Mouse (Mus musculus) heart, postnatal 0 days (tissue): ENCODE results near the gene Zfand4. TPM values are rescaled to one million over a fixed set of nuclear protein-coding genes. Genes with fewer than 3 reads are reported as not detected.

Source experiments
- ATAC-seq: fragments of 200-750 bp; cut with Nextera tagmentation; 2 replicates; pipeline ENCODE4 v1.8.0; 2017; ENCODE audit warnings: low read depth, moderate number of reproducible peaks, moderate library complexity; ENCODE audit not compliant: insufficient read depth
- DNase-seq: peaks from one replicate; pipeline ENCODE4 v3.0.0-alpha.2; 2016; ENCODE audit warnings: low spot score
- H3K27ac ChIP-seq: fragments of 300-500 bp; sonication (generic); 2 replicates; pipeline ENCODE4 v1.5.1; 2014; ENCODE audit warnings: low read depth, mild to moderate bottlenecking
- H3K27me3 ChIP-seq: fragments of 300-500 bp; sonication (generic); 2 replicates; pipeline ENCODE4 v1.6.1; 2014; ENCODE audit warnings: low read length, mixed read lengths; ENCODE audit not compliant: control insufficient read depth, insufficient read depth
- H3K36me3 ChIP-seq: fragments of 300-500 bp; sonication (generic); replicated peaks from 2 replicates; pipeline ENCODE4 v1.6.1; 2014; ENCODE audit warnings: low read length, mixed read lengths; ENCODE audit not compliant: control insufficient read depth, insufficient read depth
- H3K4me1 ChIP-seq: fragments of 300-500 bp; sonication (generic); 2 replicates; pipeline ENCODE4 v1.6.1; 2014; ENCODE audit warnings: antibody characterized with exemption; ENCODE audit not compliant: control insufficient read depth, insufficient read depth
- H3K4me2 ChIP-seq: fragments of 300-500 bp; sonication (generic); 2 replicates; pipeline ENCODE4 v1.6.1; 2014; ENCODE audit warnings: low read depth, mild to moderate bottlenecking, low read length, moderate library complexity
- H3K4me3 ChIP-seq: fragments of 300-500 bp; sonication (generic); 2 replicates; pipeline ENCODE4 v1.5.1; 2014; ENCODE audit warnings: low read depth, low read length
- H3K9ac ChIP-seq: fragments of 300-500 bp; sonication (generic); replicated peaks from 2 replicates; pipeline ENCODE4 v1.6.1; 2014; ENCODE audit warnings: low read depth, low read length, mixed read lengths
- H3K9me3 ChIP-seq: fragments of 300-500 bp; sonication (generic); replicated peaks from 2 replicates; pipeline ENCODE4 v1.6.1; 2016; ENCODE audit warnings: low read length; ENCODE audit not compliant: control insufficient read depth
- CTCF ChIP-seq: IDR thresholded peaks from 2 replicates; pipeline ENCODE4 v1.5.1; 2016; ENCODE audit warnings: antibody characterized with exemption, control low read depth, low read depth
- EP300 ChIP-seq: IDR thresholded peaks from 2 replicates; pipeline ENCODE4 v1.6.1; 2016; ENCODE audit warnings: antibody characterized with exemption, low read depth
- WGBS: fragments of 180-500 bp; shearing (Covaris S2); extraction: QIAGEN DNeasy Blood & Tissue Kit; methylation state at CpG from one replicate; pipeline ENCODE4 v1.1.7; 2014; 5-methylcytosine and 5-hydroxymethylcytosine counted together
- polyA plus RNA-seq: library from polyadenylated mRNA; unstranded; fragments of >200 nt; fragmentation: Nextera tagmentation; extraction: Ambion mirVana; gene quantifications from 2 replicates; pipeline ENCODE4 v1.2.1, GENCODE M21; 2015
- total RNA-seq: library from RNA; depleted of rRNA; stranded (reverse); fragments of >200 nt; gene quantifications from 2 replicates; pipeline ENCODE4 v1.2.3, GENCODE M21; 2014; ENCODE audit warnings: low replicate concordance; rRNA removed

The Zfand4 gene
- total and polyA plus RNA-seq, 2 experiments from 2014 or later: 2.1 to 4.6 TPM

- H3K9me3 ChIP-seq: no peaks in the 10 kb centered on the region
- H3K4me3 ChIP-seq: no peak overlapping the region
- ATAC-seq (no peak), DNase-seq (no peak)
- peaks cover 8% of the 10 kb centered on the region for H3K4me1 ChIP-seq
- no peak overlapping the region for H3K4me2 ChIP-seq
- no peaks in the 10 kb centered on the region for H3K27me3 ChIP-seq
- no peak overlapping the region for H3K27ac ChIP-seq
- no peak overlapping the region for H3K9ac ChIP-seq
- H3K36me3 ChIP-seq: no peaks in the 10 kb centered on the region
- TF ChIP-seq CTCF: no peak
- no peak for TF ChIP-seq EP300
Observed at GRCm38 (mm10) chr6:116374618-116375017, 110.6 kb downstream of the Zfand4 start.

- H3K4me2 ChIP-seq: no peak overlapping the region
- TF ChIP-seq EP300: no peak
- TF ChIP-seq CTCF: no peak
- WGBS: 63% methylated on average over 7 of the region's 7 CpGs
- DNase-seq: no peak
- no peaks in the 10 kb centered on the region for H3K36me3 ChIP-seq
- no peaks in the 10 kb centered on the region for H3K27me3 ChIP-seq
- H3K4me1 ChIP-seq: 0 out of 2 replicates have a peak, but pooled peaks cover 5% of the 10 kb centered on the region
- H3K27ac ChIP-seq: no peak overlapping the region
- no peak overlapping the region for H3K4me3 ChIP-seq
- ATAC-seq: no peak
- H3K9ac ChIP-seq: no peak overlapping the region
- H3K9me3 ChIP-seq: no peaks in the 10 kb centered on the region
Observed at GRCm38 (mm10) chr6:116378892-116379291, 114.9 kb downstream of the Zfand4 start.

Other genes with a start within 250 kb of the Zfand4 start
- 21.1 and 26.9 TPM in 2 replicates for gene Tmcc1, start 70.7 kb upstream of the Zfand4 start, total RNA-seq
- gene Tmcc1, start 70.7 kb upstream of the Zfand4 start, polyA plus RNA-seq: 6.9 and 7.8 TPM in 2 replicates
- gene Washc2, start 56.2 kb upstream of the Zfand4 start, total RNA-seq: 57.1 and 96.8 TPM in 2 replicates
- gene Washc2, start 56.2 kb upstream of the Zfand4 start, polyA plus RNA-seq: 26.2 and 30.3 TPM in 2 replicates
- gene March8, start 73.8 kb downstream of the Zfand4 start, total RNA-seq: 47.7 and 73.6 TPM in 2 replicates
- 17.3 and 17.8 TPM in 2 replicates for gene March8, start 73.8 kb downstream of the Zfand4 start, polyA plus RNA-seq
- gene Alox5, start 197.0 kb downstream of the Zfand4 start, total RNA-seq: 5.6 and 14.1 TPM in 2 replicates
- gene Alox5, start 197.0 kb downstream of the Zfand4 start, polyA plus RNA-seq: 3.9 and 4.5 TPM in 2 replicates
- gene Olfr211, start 224.9 kb downstream of the Zfand4 start, total RNA-seq: not detected in 2 replicates
- gene Olfr211, start 224.9 kb downstream of the Zfand4 start, polyA plus RNA-seq: not detected in 2 replicates
- 0.19 TPM in 1 of 2 replicates, not detected in the other for gene Olfr212, start 242.3 kb downstream of the Zfand4 start, total RNA-seq
- not detected in 2 replicates for gene Olfr212, start 242.3 kb downstream of the Zfand4 start, polyA plus RNA-seq